In genomic region chr9:110952931-110953549, GRCm38 (mm10) we compare ENCODE assay signal across 9 mouse cellular contexts. TPM values are rescaled to one million over a fixed set of nuclear protein-coding genes. Genes with fewer than 3 reads are reported as not detected.
DNase-seq lines count a peak whose midpoint lies in the region; ATAC-seq and TF ChIP-seq lines count a peak whose summit lies in the region.
"Had no signal": no experiment of that assay in that cellular context is flagged by ENCODE, and none has a peak within 500 bp of the region (broad histone marks: within the 10 kb centered on the region; RNA-seq: fewer than 3 reads in every experiment).

No protein-coding gene starts in this region.

- no peak for TF ChIP-seq CTCF in midbrain, postnatal 0 days (IDR thresholded peaks at IDR 0.05)

- H3K4me1 ChIP-seq in kidney, embryonic 16.5 days (ENCODE audit: insufficient read depth, low read length), result no peaks in the 10 kb centered on the region
- no peaks in the 10 kb centered on the region for H3K4me1 ChIP-seq in embryonic facial prominence, embryonic 11.5 days (ENCODE audit: control insufficient read depth, insufficient read depth, low read length)
- no peaks in the 10 kb centered on the region for H3K4me1 ChIP-seq in intestine, embryonic 14.5 days (replicated peaks; ENCODE audit: control insufficient read depth, insufficient read depth, low read length)
- no peaks in the 10 kb centered on the region for H3K4me1 ChIP-seq in midbrain, postnatal 0 days (ENCODE audit: insufficient read depth, low read length)

- H3K9ac ChIP-seq in kidney, embryonic 16.5 days (replicated peaks; ENCODE audit: low read length), result 0 out of 2 replicates have a peak overlapping the region, but pooled peaks have one; percentile 66
- H3K9ac ChIP-seq in embryonic facial prominence, embryonic 11.5 days (replicated peaks; ENCODE audit: low read length), result no peak overlapping the region
- H3K9ac ChIP-seq in intestine, embryonic 14.5 days (ENCODE audit: low read length), result no peak overlapping the region
- H3K9ac ChIP-seq in midbrain, postnatal 0 days (replicated peaks; ENCODE audit: low read length, poor library complexity, severe bottlenecking), result peak overlapping the region; percentile 61

- no peak for ATAC-seq in kidney, embryonic 16.5 days (ENCODE audit: low FRiP score, low TSS enrichment)
- ATAC-seq in embryonic facial prominence, embryonic 11.5 days (replicated peaks; ENCODE audit: insufficient number of reproducible peaks, low FRiP score, low TSS enrichment, low read depth), result no peak
- ATAC-seq in intestine, embryonic 14.5 days (replicated peaks; ENCODE audit: low FRiP score, low TSS enrichment, low read depth), result no peak
- no peak for ATAC-seq in midbrain, postnatal 0 days (ENCODE audit: low FRiP score)

- no peak overlapping the region for H3K27ac ChIP-seq in kidney, embryonic 16.5 days (ENCODE audit: low read length)
- no peak overlapping the region for H3K27ac ChIP-seq in embryonic facial prominence, embryonic 11.5 days (replicated peaks; ENCODE audit: low read depth, low read length)
- no peak overlapping the region for H3K27ac ChIP-seq in intestine, embryonic 14.5 days (ENCODE audit: low read depth)
- peak overlapping the region; percentile 77 for H3K27ac ChIP-seq in midbrain, postnatal 0 days (ENCODE audit: low read depth, low read length)

- H3K27me3 ChIP-seq in kidney, embryonic 16.5 days (ENCODE audit: insufficient read depth, low read length), result peaks cover 42% of the 10 kb centered on the region
- H3K27me3 ChIP-seq in embryonic facial prominence, embryonic 11.5 days (ENCODE audit: control insufficient read depth, insufficient read depth, low read length), result peaks cover 5% of the 10 kb centered on the region; the same call in 1 of the 2 replicates
- H3K27me3 ChIP-seq in intestine, embryonic 14.5 days (replicated peaks; ENCODE audit: control insufficient read depth, insufficient read depth, low read length), result peaks cover 12% of the 10 kb centered on the region; the same call in 1 of the 2 replicates
- H3K27me3 ChIP-seq in midbrain, postnatal 0 days (ENCODE audit: insufficient read depth, low read length), result no peaks in the 10 kb centered on the region

- peak overlapping the region; percentile 98 for H3K4me2 ChIP-seq in kidney, embryonic 16.5 days (replicated peaks; ENCODE audit: low read depth, low read length)
- H3K4me2 ChIP-seq in embryonic facial prominence, embryonic 11.5 days (ENCODE audit: low read depth, low read length), result peak overlapping the region; percentile 91
- H3K4me2 ChIP-seq in intestine, embryonic 14.5 days (ENCODE audit: low read length), result peak overlapping the region; percentile 90
- peak overlapping the region; percentile 75 for H3K4me2 ChIP-seq in midbrain, postnatal 0 days (ENCODE audit: low read depth, low read length, poor library complexity, severe bottlenecking)

- no peaks in the 10 kb centered on the region for H3K36me3 ChIP-seq in kidney, embryonic 16.5 days (ENCODE audit: insufficient read depth, low read length)
- H3K36me3 ChIP-seq in embryonic facial prominence, embryonic 11.5 days (replicated peaks; ENCODE audit: control insufficient read depth, insufficient read depth, low read depth, low read length), result no peaks in the 10 kb centered on the region
- no peaks in the 10 kb centered on the region for H3K36me3 ChIP-seq in intestine, embryonic 14.5 days (ENCODE audit: control insufficient read depth, insufficient read depth, low read length)
- no peaks in the 10 kb centered on the region for H3K36me3 ChIP-seq in midbrain, postnatal 0 days (ENCODE audit: insufficient read depth, low read length)

- no peaks in the 10 kb centered on the region for H3K9me3 ChIP-seq in kidney, embryonic 16.5 days (ENCODE audit: low read length)
- H3K9me3 ChIP-seq in embryonic facial prominence, embryonic 11.5 days (replicated peaks; ENCODE audit: control insufficient read depth, low read length), result no peaks in the 10 kb centered on the region
- H3K9me3 ChIP-seq in intestine, embryonic 14.5 days (ENCODE audit: control insufficient read depth, low read length), result no peaks in the 10 kb centered on the region
- no peaks in the 10 kb centered on the region for H3K9me3 ChIP-seq in midbrain, postnatal 0 days (ENCODE audit: low read length)

- 47% methylated on average over 5 of the region's 5 CpGs for WGBS in kidney, embryonic 16.5 days
- 47% methylated on average over 5 of the region's 5 CpGs for WGBS in embryonic facial prominence, embryonic 11.5 days
- 44% methylated on average over 5 of the region's 5 CpGs for WGBS in intestine, embryonic 14.5 days
- 36% methylated on average over 5 of the region's 5 CpGs for WGBS in midbrain, postnatal 0 days

- no peak for DNase-seq in kidney, postnatal 14 days
- no peak for DNase-seq in embryonic facial prominence, embryonic 11.5 days (ENCODE audit: low spot score)
- no peak for DNase-seq in intestine, embryonic 14.5 days (ENCODE audit: low spot score)
- DNase-seq in midbrain, postnatal 0 days (ENCODE audit: low spot score), result no peak
- no peak for DNase-seq in adrenal gland, postnatal 25 days
- no peak for DNase-seq in cerebellum, postnatal 10 days
- DNase-seq in testis, postnatal 10 days (ENCODE audit: low spot score), result no peak
- DNase-seq: cerebellum, adult 11-12 months had no signal

- H3K4me3 ChIP-seq in kidney, embryonic 16.5 days (ENCODE audit: low read length), result peak overlapping the region; percentile 65
- peak overlapping the region; percentile 44 for H3K4me3 ChIP-seq in embryonic facial prominence, embryonic 11.5 days (ENCODE audit: low read depth, low read length)
- peak overlapping the region; percentile 48 for H3K4me3 ChIP-seq in intestine, embryonic 14.5 days (ENCODE audit: low read depth, low read length)
- H3K4me3 ChIP-seq in midbrain, postnatal 0 days (ENCODE audit: low read depth, low read length), result peak overlapping the region; percentile 47

RNA-seq across cellular contexts. Expression of gene Lrrc2, which starts 1.7 kb away (rescaled TPM):
- 0.18 and 0.21 TPM in 2 replicates for polyA plus RNA-seq in kidney, embryonic 16.5 days (2015; fragmentation: Nextera tagmentation; extraction: Ambion mirVana)
- polyA plus RNA-seq in embryonic facial prominence, embryonic 11.5 days (2014; fragmentation: Nextera tagmentation; extraction: Ambion mirVana), result 0.20 and 0.74 TPM in 2 replicates
- 0.12 and 0.27 TPM in 2 replicates for polyA plus RNA-seq in intestine, embryonic 14.5 days (2014; fragmentation: Nextera tagmentation; extraction: Ambion mirVana)
- 0.28 and 0.93 TPM in 2 replicates for total RNA-seq in midbrain, postnatal 0 days (2014; rRNA removed)
- 1.1 TPM in 2 replicates for polyA plus RNA-seq in midbrain, postnatal 0 days (2015; fragmentation: Nextera tagmentation; extraction: Ambion mirVana)
- total RNA-seq in adrenal gland, postnatal 25 days (2021), result 8.9 and 10.5 TPM in 2 replicates

RNA-seq across cellular contexts. Expression of gene Tdgf1, which starts 7.1 kb away (rescaled TPM):
- polyA plus RNA-seq in kidney, embryonic 16.5 days (2015; fragmentation: Nextera tagmentation; extraction: Ambion mirVana), result not detected in 2 replicates
- not detected in 2 replicates for polyA plus RNA-seq in embryonic facial prominence, embryonic 11.5 days (2014; fragmentation: Nextera tagmentation; extraction: Ambion mirVana)
- not detected in 2 replicates for polyA plus RNA-seq in intestine, embryonic 14.5 days (2014; fragmentation: Nextera tagmentation; extraction: Ambion mirVana)
- not detected in 2 replicates for total RNA-seq in midbrain, postnatal 0 days (2014; rRNA removed)
- not detected in 2 replicates for polyA plus RNA-seq in midbrain, postnatal 0 days (2015; fragmentation: Nextera tagmentation; extraction: Ambion mirVana)
- total RNA-seq in adrenal gland, postnatal 25 days (2021), result not detected in 2 replicates

RNA-seq across cellular contexts. Expression of gene Fam240a, which starts 36.4 kb away (rescaled TPM):
- polyA plus RNA-seq in kidney, embryonic 16.5 days (2015; fragmentation: Nextera tagmentation; extraction: Ambion mirVana), result not detected in 2 replicates
- not detected in 2 replicates for polyA plus RNA-seq in embryonic facial prominence, embryonic 11.5 days (2014; fragmentation: Nextera tagmentation; extraction: Ambion mirVana)
- not detected in 2 replicates for polyA plus RNA-seq in intestine, embryonic 14.5 days (2014; fragmentation: Nextera tagmentation; extraction: Ambion mirVana)
- total RNA-seq in midbrain, postnatal 0 days (2014; rRNA removed), result not detected in 2 replicates
- not detected in 2 replicates for polyA plus RNA-seq in midbrain, postnatal 0 days (2015; fragmentation: Nextera tagmentation; extraction: Ambion mirVana)
- total RNA-seq in adrenal gland, postnatal 25 days (2021), result not detected in 2 replicates

RNA-seq across cellular contexts. Expression of gene Rtp3, which starts 37.3 kb away (rescaled TPM):
- polyA plus RNA-seq in kidney, embryonic 16.5 days (2015; fragmentation: Nextera tagmentation; extraction: Ambion mirVana), result 0.44 and 1.2 TPM in 2 replicates
- 0.13 and 0.28 TPM in 2 replicates for polyA plus RNA-seq in embryonic facial prominence, embryonic 11.5 days (2014; fragmentation: Nextera tagmentation; extraction: Ambion mirVana)
- 0.14 TPM in 1 of 2 replicates, not detected in the other for polyA plus RNA-seq in intestine, embryonic 14.5 days (2014; fragmentation: Nextera tagmentation; extraction: Ambion mirVana)
- total RNA-seq in midbrain, postnatal 0 days (2014; rRNA removed), result not detected in 2 replicates
- polyA plus RNA-seq in midbrain, postnatal 0 days (2015; fragmentation: Nextera tagmentation; extraction: Ambion mirVana), result 0.06 TPM in 1 of 2 replicates, not detected in the other
- 3.0 and 4.8 TPM in 2 replicates for total RNA-seq in adrenal gland, postnatal 25 days (2021)

Comparison
In these comparisons a context has a peak if more than half of its experiments do, and no peak if none do; other contexts are left out.
1. H3K9ac ChIP-seq: peak in kidney, embryonic 16.5 days (single experiment) and midbrain, postnatal 0 days (single experiment); none in embryonic facial prominence, embryonic 11.5 days (single experiment) and intestine, embryonic 14.5 days (single experiment).
2. Peak in every context shown above with its lines, with median percentiles within 50 percentile points of each other: H3K4me2 ChIP-seq and H3K4me3 ChIP-seq.